Mouse (Mus musculus) embryonic fibroblast, embryonic 13.5 days (primary cell): ENCODE measurements around the gene Alpk3.

Experiments used
- CTCF ChIP-seq: IDR thresholded peaks from 2 replicates; pipeline ENCODE4 v1.5.1; 2011; ENCODE audit warnings: mild to moderate bottlenecking, control low read depth, low read length, moderate library complexity, borderline replicate concordance; ENCODE audit not compliant: insufficient read depth
- POLR2A ChIP-seq: IDR thresholded peaks from 2 replicates; pipeline ENCODE4 v1.6.1; 2011; ENCODE audit warnings: low read depth, mild to moderate bottlenecking, control low read depth, low read length, moderate library complexity

DNA sequence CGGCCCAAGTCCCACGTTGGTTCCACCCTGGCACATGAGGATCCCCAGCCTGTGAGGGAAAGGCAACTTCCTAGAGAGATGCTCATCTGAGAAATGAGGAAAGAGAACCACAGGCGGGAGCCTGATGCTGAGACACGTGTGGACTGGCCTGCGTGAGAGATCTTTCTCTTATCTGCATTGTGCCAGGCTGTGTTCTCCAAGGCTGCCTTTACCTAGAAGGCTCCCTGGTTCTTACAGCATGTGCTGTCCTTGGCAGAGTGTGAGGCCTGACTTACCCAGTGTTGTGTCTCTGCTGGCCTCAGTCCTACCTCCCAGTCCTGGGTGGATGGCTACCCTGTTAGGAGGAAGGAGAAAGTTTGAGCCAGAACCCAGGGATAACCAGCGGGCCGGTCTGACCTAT, 45.5 kb downstream of the Alpk3 start:
- no peak for TF ChIP-seq POLR2A
- no peak for TF ChIP-seq CTCF
